Mouse (Mus musculus) myocyte (in vitro differentiated cells): ENCODE measurements around the gene H2afz. TPM values are rescaled to one million over a fixed set of nuclear protein-coding genes. Genes with fewer than 3 reads are reported as not detected.
"Not testable (repeated sequence)": the region's sequence is repeated elsewhere in the genome, so short reads cannot be mapped to it uniquely, and the experiment has no call there.

ENCODE experiments used
- H3K27me3 ChIP-seq: one replicate; pipeline ENCODE4 v1.6.1; 2011; ENCODE audit not compliant: control insufficient read depth, insufficient read depth, insufficient read length
- H3K36me3 ChIP-seq: one replicate; pipeline ENCODE4 v1.6.1; 2011; ENCODE audit not compliant: control insufficient read depth, insufficient read depth
- H3K4me2 ChIP-seq: one replicate; pipeline ENCODE4 v1.6.1; 2011; ENCODE audit warnings: low read depth, control low read depth
- H3K4me3 ChIP-seq: one replicate; pipeline ENCODE4 v1.5.1; 2011; ENCODE audit warnings: mild to moderate bottlenecking, control low read depth, moderate library complexity
- H3K79me2 ChIP-seq: one replicate; pipeline ENCODE4 v1.6.1; 2011; ENCODE audit not compliant: control insufficient read depth, insufficient read depth
- H3ac ChIP-seq: one replicate; pipeline ENCODE4 v1.6.1; 2011; ENCODE audit not compliant: control insufficient read depth, insufficient read length
- CEBPB ChIP-seq: IDR thresholded peaks from 2 replicates; pipeline ENCODE4 v1.6.1; 2011; ENCODE audit warnings: mild to moderate bottlenecking, moderate library complexity; ENCODE audit not compliant: poor library complexity, insufficient read depth, severe bottlenecking
- E2F4 ChIP-seq: IDR thresholded peaks from one replicate; pipeline ENCODE4 v1.6.1; 2011; ENCODE audit warnings: mild to moderate bottlenecking, control low read depth, moderate library complexity; ENCODE audit not compliant: insufficient read depth
- MAX ChIP-seq: IDR thresholded peaks from one replicate; pipeline ENCODE4 v1.6.1; 2011; ENCODE audit warnings: low read depth, mild to moderate bottlenecking, control low read depth
- MYOD1 ChIP-seq, 3 experiments: IDR thresholded peaks; one replicate each; pipeline ENCODE4 v1.6.1; 2011; ENCODE audit warnings: control low read depth in 2 of 3, low read depth in 2 of 3, mild to moderate bottlenecking in 2 of 3, moderate library complexity in 1 of 3; ENCODE audit not compliant: insufficient read length in 2 of 3, control insufficient read depth in 1 of 3
- MYOG ChIP-seq, 3 experiments: IDR thresholded peaks; one replicate each; pipeline ENCODE4 v1.6.1; 2011; ENCODE audit warnings: control low read depth in 2 of 3, low read depth in 2 of 3, mild to moderate bottlenecking in 2 of 3; ENCODE audit not compliant: insufficient read length in 2 of 3, control insufficient read depth in 1 of 3, insufficient read depth in 1 of 3
- POLR2A ChIP-seq: IDR thresholded peaks from one replicate; pipeline ENCODE4 v1.6.1; 2011; ENCODE audit warnings: low read depth, mild to moderate bottlenecking, control low read depth, moderate library complexity; ENCODE audit not compliant: insufficient read length
- POLR2AphosphoS2 ChIP-seq: IDR thresholded peaks from one replicate; pipeline ENCODE4 v1.6.1; 2011; ENCODE audit warnings: low read depth, control low read depth; ENCODE audit not compliant: insufficient read length
- REST ChIP-seq: IDR thresholded peaks from one replicate; pipeline ENCODE4 v1.6.1; 2011; ENCODE audit warnings: mild to moderate bottlenecking, control low read depth, moderate library complexity; ENCODE audit not compliant: insufficient read depth, insufficient read length
- SRF ChIP-seq: IDR thresholded peaks from one replicate; pipeline ENCODE4 v1.6.1; 2011; ENCODE audit warnings: low read depth; ENCODE audit not compliant: control insufficient read depth, insufficient read length
- TCF12 ChIP-seq: IDR thresholded peaks from one replicate; pipeline ENCODE4 v1.6.1; 2011; ENCODE audit warnings: mild to moderate bottlenecking, control low read depth; ENCODE audit not compliant: poor library complexity, insufficient read depth, severe bottlenecking
- TCF3 ChIP-seq: IDR thresholded peaks from one replicate; pipeline ENCODE4 v1.6.1; 2011; ENCODE audit warnings: low read depth, control low read depth; ENCODE audit not compliant: insufficient read length
- USF1 ChIP-seq: IDR thresholded peaks from one replicate; pipeline ENCODE4 v1.6.1; 2011; ENCODE audit warnings: low read depth, mild to moderate bottlenecking, control low read depth, moderate library complexity
- polyA plus RNA-seq: library from polyadenylated mRNA; unstranded; fragments of >200 nt; fragmentation: generic; extraction: Trizol; gene quantifications from one replicate; pipeline ENCODE4 v1.2.1, GENCODE M21; 2012; ENCODE audit warnings: missing spikeins

The H2afz gene
- polyA plus RNA-seq, 1 experiment = 1,333 TPM

DNA sequence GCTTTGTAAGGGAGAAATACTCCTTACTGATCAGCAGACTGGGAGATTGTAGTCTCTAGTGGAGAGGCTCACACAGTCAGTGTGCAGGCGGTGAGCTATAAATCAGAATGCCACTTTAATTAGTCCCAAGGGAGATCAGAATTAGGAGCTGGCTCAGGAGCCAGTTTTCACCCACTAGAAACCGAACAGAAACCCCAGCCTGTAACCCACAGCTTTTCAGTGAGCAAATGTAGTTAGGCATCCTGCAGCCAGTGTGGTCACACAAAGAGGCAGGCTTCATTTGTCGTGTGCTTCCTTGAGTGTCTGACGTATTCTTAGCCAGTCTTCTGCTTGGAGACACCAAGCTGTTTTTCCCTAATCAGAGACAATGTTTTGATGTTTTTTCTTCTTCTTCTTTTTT, 32.1 kb downstream of the H2afz start:
- no peak overlapping the region for H3ac ChIP-seq
- H3K36me3 ChIP-seq = no peaks in the 10 kb centered on the region
- no peak for TF ChIP-seq MYOG (IDR thresholded peaks at IDR 0.05; ENCODE audit: control insufficient read depth in 1 of 3, insufficient read depth in 1 of 3, insufficient read length in 2 of 3, low read depth in 2 of 3)
- TF ChIP-seq CEBPB = no peak
- TF ChIP-seq MYOD1 (IDR thresholded peaks at IDR 0.05; ENCODE audit: control insufficient read depth in 1 of 3, insufficient read length in 2 of 3, low read depth in 2 of 3) = no peak
- no peak for TF ChIP-seq POLR2A
- no peak for TF ChIP-seq SRF
- TF ChIP-seq REST = no peak
- no peaks in the 10 kb centered on the region for H3K79me2 ChIP-seq
- H3K27me3 ChIP-seq = no peaks in the 10 kb centered on the region
- H3K4me2 ChIP-seq = no peak overlapping the region
- H3K4me3 ChIP-seq = no peak overlapping the region

DNA sequence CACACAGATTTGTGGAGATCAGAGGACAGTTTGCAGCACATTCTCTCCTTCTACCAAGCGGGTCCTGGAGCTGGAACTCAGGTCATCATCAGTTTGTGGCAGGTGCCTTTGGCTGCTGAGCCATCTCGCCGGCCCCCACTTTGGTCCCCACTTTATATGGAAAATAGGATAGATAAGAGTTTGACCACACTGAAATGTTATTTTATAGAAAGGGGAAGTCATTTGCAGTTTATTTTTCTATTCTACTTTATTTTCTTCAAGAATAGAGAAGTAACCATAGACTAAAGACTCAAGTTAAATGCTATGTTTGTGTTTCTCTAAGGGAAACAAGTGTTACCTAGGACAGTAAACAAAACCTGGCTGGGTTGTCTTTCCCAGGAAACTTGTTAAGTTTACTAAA, 32.6 kb downstream of the H2afz start:
- Histone ChIP-seq H3ac (no peak overlapping the region), H3K4me2 (no peak overlapping the region), H3K27me3 (no peaks in the 10 kb centered on the region), H3K4me3 (no peak overlapping the region), H3K36me3 (no peaks in the 10 kb centered on the region), H3K79me2 (no peaks in the 10 kb centered on the region)
- no peak for TF ChIP-seq MYOG (IDR thresholded peaks at IDR 0.05; ENCODE audit: control insufficient read depth in 1 of 3, insufficient read depth in 1 of 3, insufficient read length in 2 of 3, low read depth in 2 of 3)
- TF ChIP-seq MYOD1 (IDR thresholded peaks at IDR 0.05; ENCODE audit: control insufficient read depth in 1 of 3, insufficient read length in 2 of 3, low read depth in 2 of 3) = no peak
- no peak for TF ChIP-seq SRF
- TF ChIP-seq POLR2AphosphoS2 = no peak
- TF ChIP-seq REST = no peak
- TF ChIP-seq TCF3 = no peak
- TF ChIP-seq TCF12 = no peak
- TF ChIP-seq USF1 = no peak
- no peak for TF ChIP-seq POLR2A
- no peak for TF ChIP-seq E2F4
- no peak for TF ChIP-seq MAX
- no peak for TF ChIP-seq CEBPB

DNA sequence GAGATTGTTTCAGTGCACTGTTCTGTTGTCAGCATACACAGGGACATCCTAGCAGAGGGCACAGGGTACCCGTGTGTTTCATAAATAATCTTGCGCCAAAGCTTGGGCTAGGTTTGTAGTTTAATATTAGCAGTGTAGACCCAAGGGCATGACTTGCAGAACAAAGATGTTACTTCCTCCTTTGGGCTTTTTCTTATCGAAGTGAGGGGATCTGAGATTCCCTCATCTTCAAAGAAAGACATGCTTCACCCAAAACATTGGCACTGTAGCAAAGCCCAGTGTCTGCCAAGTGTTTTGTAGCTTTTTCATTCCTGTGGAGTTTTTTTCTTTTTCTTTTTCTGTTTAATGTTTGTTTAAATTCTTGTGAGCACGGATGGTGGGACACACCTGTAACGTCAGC, 33.4 kb downstream of the H2afz start:
- Histone ChIP-seq H3K4me3 (no peak overlapping the region), H3ac (no peak overlapping the region), H3K36me3 (no peaks in the 10 kb centered on the region)

DNA sequence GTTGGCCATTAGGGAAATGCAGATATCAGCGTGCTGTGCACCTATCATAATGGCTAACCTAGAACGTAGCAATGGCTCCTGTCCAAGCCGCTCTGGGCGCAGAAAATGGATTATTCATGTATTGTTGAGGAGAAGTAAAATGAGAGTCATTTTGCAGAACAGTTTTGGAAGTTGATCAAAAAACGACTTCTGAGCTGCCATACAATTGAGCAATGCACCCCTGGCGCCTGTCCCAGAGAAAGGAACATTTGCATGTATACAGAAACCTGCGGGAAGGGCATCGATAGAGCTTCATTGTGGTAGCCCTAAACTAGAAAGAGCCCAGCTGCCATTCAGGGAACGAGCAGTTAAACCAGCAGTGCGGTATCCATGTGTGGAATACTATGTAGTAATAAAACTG, 35.9 kb downstream of the H2afz start:
- H3K4me2 ChIP-seq = no peak overlapping the region
- peaks cover 11% of the 10 kb centered on the region for H3K36me3 ChIP-seq
- no peaks in the 10 kb centered on the region for H3K27me3 ChIP-seq
- TF ChIP-seq TCF12 (no peak), E2F4 (no peak), CEBPB (no peak), SRF (no peak), POLR2AphosphoS2 (no peak), POLR2A (no peak), REST (no peak), MAX (no peak), MYOD1 (IDR thresholded peaks at IDR 0.05; ENCODE audit: control insufficient read depth in 1 of 3, insufficient read length in 2 of 3, low read depth in 2 of 3) (no peak), MYOG (IDR thresholded peaks at IDR 0.05; ENCODE audit: control insufficient read depth in 1 of 3, insufficient read depth in 1 of 3, insufficient read length in 2 of 3, low read depth in 2 of 3) (no peak), TCF3 (no peak), USF1 (no peak)
- H3K4me3 ChIP-seq = no peak overlapping the region
- no peak overlapping the region for H3ac ChIP-seq
- no peaks in the 10 kb centered on the region for H3K79me2 ChIP-seq

More for the DNA sequence above, 33.4 kb downstream of the H2afz start:
- Histone ChIP-seq H3K4me2 (no peak overlapping the region), H3K27me3 (no peaks in the 10 kb centered on the region), H3K79me2 (no peaks in the 10 kb centered on the region)
- TF ChIP-seq REST (no peak), POLR2AphosphoS2 (no peak), MYOD1 (IDR thresholded peaks at IDR 0.05; ENCODE audit: control insufficient read depth in 1 of 3, insufficient read length in 2 of 3, low read depth in 2 of 3) (no peak), USF1 (no peak), MYOG (IDR thresholded peaks at IDR 0.05; ENCODE audit: control insufficient read depth in 1 of 3, insufficient read depth in 1 of 3, insufficient read length in 2 of 3, low read depth in 2 of 3) (no peak), POLR2A (no peak), TCF12 (no peak), SRF (no peak), E2F4 (no peak), CEBPB (no peak), MAX (no peak), TCF3 (no peak)

DNA sequence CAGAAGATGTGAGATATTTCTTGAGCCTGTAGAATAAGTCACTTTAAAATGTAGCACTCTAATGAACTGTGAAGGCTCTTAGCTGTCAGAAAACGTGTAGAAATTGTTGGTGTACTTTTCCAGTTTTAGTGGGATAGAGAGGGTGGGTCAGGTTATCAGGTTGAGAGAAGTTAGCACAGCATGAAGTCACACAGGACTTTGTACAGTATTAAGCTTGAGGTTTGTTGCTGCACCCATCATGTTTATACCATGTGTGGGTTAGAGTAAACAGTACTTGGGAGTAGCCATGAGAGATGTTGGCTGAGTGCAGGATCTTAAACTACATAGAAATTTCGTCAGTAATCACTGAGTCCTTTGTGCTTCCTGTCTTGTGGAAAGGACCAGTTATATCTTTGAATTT, 48.8 kb downstream of the H2afz start:
- H3K79me2 ChIP-seq = no peaks in the 10 kb centered on the region
- TF ChIP-seq CEBPB (no peak), TCF3 (no peak), POLR2AphosphoS2 (no peak), POLR2A (no peak), MYOG (IDR thresholded peaks at IDR 0.05; ENCODE audit: control insufficient read depth in 1 of 3, insufficient read depth in 1 of 3, insufficient read length in 2 of 3, low read depth in 2 of 3) (no peak), MAX (no peak), E2F4 (no peak), MYOD1 (IDR thresholded peaks at IDR 0.05; ENCODE audit: control insufficient read depth in 1 of 3, insufficient read length in 2 of 3, low read depth in 2 of 3) (no peak), TCF12 (no peak), USF1 (no peak), REST (no peak), SRF (no peak)
- no peaks in the 10 kb centered on the region for H3K27me3 ChIP-seq
- no peaks in the 10 kb centered on the region for H3K36me3 ChIP-seq
- H3ac ChIP-seq = no peak overlapping the region
- no peak overlapping the region for H3K4me3 ChIP-seq
- H3K4me2 ChIP-seq = no peak overlapping the region

DNA sequence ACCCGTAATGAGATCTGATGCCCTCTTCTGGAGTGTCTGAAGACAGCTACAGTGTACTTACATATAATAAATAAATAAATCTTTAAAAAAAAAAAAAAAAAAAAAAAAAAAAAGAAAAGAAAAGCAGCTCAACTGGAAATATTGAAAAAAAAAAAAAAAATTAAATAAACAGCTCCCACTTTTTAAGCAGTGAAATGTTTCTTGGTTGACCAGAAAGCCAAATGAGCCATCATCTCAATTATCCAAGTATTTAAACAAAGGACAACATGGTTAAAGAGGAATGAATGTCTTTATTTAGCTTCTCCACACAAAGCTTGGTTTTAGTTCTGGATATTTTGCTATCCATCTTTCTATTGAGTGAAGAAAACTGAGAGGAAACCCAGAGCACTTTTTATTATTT, 50.3 kb downstream of the H2afz start:
- H3K36me3 ChIP-seq, H3K4me2 ChIP-seq, H3ac ChIP-seq, H3K27me3 ChIP-seq, H3K4me3 ChIP-seq: not testable (repeated sequence)
- peaks cover 11% of the 10 kb centered on the region for H3K79me2 ChIP-seq
